Mouse (Mus musculus) liver, embryonic 14.5 days (tissue): ENCODE data around the gene Fosb.

Experiments used
- CTCF ChIP-seq: IDR thresholded peaks from 2 replicates; pipeline ENCODE4 v1.5.1; 2016; ENCODE audit warnings: antibody characterized with exemption, low read depth, control low read depth
- EP300 ChIP-seq: IDR thresholded peaks from 2 replicates; pipeline ENCODE4 v1.6.1; 2016; ENCODE audit warnings: antibody characterized with exemption, low read depth

DNA sequence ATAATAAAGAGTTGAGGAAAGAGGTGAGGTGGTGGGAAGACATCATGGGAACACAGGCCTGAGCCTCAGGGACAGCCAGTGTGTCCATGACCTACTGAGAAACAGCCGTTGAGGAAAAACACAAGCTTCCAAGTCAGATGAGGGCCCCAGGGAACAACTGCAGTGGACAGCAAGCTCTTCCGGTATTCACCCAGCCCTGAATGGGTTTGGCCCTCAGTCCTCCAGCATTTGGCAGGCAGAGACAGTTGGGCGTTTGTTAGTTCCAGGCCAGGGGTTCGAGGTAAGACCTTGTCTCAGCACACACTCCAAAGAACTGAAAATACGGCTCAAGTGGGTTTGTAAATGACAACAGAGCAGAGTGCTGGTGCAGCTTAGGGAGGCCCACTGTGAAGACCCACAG, 56.4 kb downstream of the Fosb start:
- TF ChIP-seq CTCF (no peak), EP300 (no peak)
